Mouse (Mus musculus) testis, postnatal 14 days (tissue): ENCODE results near the gene Mtmr11.
"Not testable (repeated sequence)": the region's sequence is repeated elsewhere in the genome, so short reads cannot be mapped to it uniquely, and the experiment has no call there.

Experiments used
- DNase-seq: peaks from one replicate; pipeline ENCODE4 v3.0.0; 2021; ENCODE audit warnings: low spot score

Gene Mtmr11

GRCm38 (mm10) chr3:96219191-96219641 is 57.4 kb downstream of the Mtmr11 start:
- no peak for DNase-seq

DNA sequence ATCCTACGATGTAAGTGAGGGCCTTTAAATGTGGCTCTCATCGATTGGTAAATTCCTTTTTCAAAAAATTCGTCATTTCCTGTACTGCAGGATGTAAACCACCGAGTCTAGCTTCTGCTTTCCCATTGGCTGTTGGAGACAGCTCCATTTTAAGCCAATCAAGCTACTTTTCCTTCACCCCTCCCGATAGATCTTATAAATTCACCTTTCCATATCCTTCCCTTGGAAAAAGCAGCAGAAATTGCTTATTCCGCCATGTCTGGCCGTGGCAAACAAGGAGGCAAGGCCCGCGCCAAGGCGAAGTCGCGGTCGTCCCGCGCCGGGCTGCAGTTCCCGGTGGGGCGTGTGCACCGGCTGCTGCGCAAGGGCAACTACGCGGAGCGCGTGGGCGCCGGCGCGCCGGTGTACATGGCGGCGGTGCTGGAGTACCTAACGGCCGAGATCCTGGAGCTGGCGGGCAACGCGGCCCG is 57.9 kb downstream of the Mtmr11 start, which contains the start of the genes Bola1 and Hist2h2ab:
Bola1 (minus strand) TSS at position 49 of the 470 bp plus-strand sequence.
Hist2h2ab (plus strand) TSS at position 205 of the 470 bp plus-strand sequence.
- peak; percentile 64 for DNase-seq

- DNase-seq, result not testable (repeated sequence)
Observed at GRCm38 (mm10) chr3:96220131-96220764, 58.4 kb downstream of the Mtmr11 start.

DNA sequence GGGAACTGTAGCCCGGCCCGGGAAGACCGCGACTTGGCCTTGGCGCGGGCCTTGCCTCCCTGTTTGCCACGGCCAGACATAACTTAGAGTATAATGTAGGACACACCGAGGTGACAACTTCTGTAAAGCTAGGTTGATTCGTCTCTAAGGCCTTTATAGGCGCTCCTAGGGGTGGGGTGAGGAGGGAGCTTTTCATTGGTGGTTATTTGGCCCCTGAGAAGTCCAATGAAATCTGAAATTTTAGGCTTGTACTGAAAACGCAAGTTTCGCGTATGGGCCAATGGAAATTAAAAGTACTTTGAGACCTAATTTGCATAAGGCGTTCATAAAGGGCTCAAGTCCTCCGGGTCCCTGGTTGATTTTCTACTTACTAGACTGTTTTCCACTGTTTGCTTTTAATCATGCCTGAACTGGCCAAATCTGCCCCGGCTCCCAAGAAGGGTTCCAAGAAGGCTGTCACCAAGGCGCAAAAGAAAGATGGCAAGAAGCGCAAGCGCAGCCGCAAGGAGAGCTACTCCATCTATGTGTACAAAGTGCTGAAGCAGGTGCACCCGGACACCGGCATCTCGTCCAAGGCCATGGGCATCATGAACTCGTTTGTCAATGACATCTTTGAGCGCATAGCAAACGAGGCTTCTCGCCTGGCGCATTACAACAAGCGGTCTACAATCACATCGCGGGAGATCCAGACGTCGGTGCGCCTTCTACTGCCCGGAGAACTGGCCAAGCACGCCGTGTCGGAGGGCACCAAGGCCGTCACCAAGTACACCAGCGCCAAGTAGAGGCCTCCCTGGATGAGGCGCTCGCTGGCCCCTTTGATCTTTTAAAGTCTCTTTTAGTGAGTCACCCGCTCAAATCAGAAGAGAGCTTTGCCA is 59.2 kb downstream of the Mtmr11 start, which contains the start of the genes Hist2h2ac and Hist2h2be:
Hist2h2ac (minus strand) TSS at position 116 of the 875 bp plus-strand sequence.
Hist2h2be (plus strand) TSS at position 355 of the 875 bp plus-strand sequence.
- DNase-seq, result peak; percentile 80
